Mouse (Mus musculus) megakaryocyte-erythroid progenitor cell, adult 5 weeks (primary cell): Measurements from ENCODE around the gene Tango6. TPM values are rescaled to one million over a fixed set of nuclear protein-coding genes. Genes with fewer than 3 reads are reported as not detected.

ENCODE experiments used
- polyA plus RNA-seq: library from polyadenylated mRNA; stranded (reverse); fragments of >175 nt; gene quantifications from 2 replicates; pipeline ENCODE4 v1.2.3, GENCODE M21; 2012

Gene Tango6
- polyA plus RNA-seq, result 3.1 and 3.4 TPM in 2 replicates

DNA sequence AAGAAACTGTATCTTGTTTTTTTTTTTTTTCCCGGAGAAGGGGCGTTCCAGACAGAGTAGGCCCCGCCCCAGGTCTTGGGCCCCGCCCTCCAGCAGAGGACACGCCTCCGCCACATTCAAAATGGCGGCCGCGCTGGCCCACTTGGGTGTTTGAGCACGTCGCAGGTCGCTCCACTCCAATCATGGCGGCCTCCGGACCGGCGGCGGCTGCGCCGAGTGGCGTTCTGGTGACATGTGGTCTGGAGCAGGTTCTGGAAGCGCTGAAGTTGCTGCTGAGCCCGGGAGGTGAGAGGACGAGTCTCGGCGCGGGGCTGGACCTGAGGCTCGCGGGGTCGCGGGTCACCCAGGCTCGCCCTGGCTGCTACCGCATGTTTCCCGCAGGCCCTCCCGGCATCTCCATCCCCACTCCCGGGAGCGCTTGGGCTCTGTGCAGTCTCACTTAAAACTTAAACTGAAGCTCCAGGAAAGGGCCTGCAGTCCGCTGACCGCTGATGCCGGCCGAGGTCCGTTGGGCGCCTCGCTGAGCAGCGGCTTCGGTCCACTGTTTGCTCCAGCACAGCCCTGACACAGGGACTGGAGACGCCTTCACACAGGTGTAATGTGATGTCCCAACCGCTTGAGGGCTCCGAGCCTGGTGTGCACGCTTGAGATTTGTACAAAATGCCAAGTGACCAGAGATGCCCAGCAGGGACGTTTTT lies at the start of gene Tango6:
Gene Tango6 (plus strand): TSS at position 98 of the 698 bp plus-strand sequence.

GRCm38 (mm10) chr8:106870051-106870450 lies 187.2 kb downstream of the Tango6 start, which contains the start of gene Has3:
Has3 (plus strand) TSS chr8:106870242.

DNA sequence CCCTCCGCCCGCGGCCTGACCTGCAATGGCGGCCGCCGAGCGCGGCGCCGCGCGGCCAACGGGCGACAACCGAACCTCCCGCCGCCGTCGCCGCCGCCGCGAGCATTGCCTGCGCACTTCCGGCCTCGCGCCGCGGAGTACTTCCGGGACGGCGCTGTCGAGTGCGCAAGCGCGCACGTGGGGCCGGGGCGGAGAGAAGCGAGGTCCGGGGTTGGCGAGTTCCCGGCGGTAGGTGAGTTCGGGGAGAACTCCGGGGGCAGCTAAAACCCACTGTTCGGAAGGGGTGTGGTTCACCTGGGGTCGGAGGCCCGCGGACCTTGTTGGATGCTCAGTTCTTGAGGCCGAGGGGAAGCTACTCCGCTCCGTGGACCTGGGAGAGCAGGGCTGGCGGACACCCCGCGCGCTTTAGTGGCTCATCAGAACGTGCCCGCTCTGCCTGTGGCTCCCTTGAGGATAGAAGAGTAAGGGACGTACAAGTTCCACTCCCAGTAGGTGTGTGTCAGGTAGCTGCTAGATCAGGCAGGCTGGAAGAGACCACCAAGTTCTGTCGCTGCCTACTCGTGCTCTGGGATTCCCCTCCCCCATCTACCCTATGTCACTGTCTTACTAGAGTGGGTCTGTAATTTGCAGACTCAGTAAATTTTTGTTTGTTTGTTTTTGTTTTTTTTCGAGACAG lies 210.8 kb downstream of the Tango6 start, which contains the start of gene Utp4:
Gene Utp4 (plus strand): TSS at position 156 of the 676 bp plus-strand sequence.

Other genes with a start within 250 kb of the Tango6 start
- not detected in 2 replicates for gene 6030452D12Rik, start 182.5 kb upstream of the Tango6 start, polyA plus RNA-seq
- gene Cdh3, start 172.2 kb upstream of the Tango6 start, polyA plus RNA-seq, result not detected in 2 replicates
- gene Gm10073, start 109.6 kb upstream of the Tango6 start, polyA plus RNA-seq, result 12.4 and 15.1 TPM in 2 replicates
- 0.49 and 1.6 TPM in 2 replicates for gene Cdh1, start 79.7 kb upstream of the Tango6 start, polyA plus RNA-seq
- gene Has3, start 187.2 kb downstream of the Tango6 start, polyA plus RNA-seq, result not detected in 2 replicates
- 10.0 and 16.5 TPM in 2 replicates for gene Utp4, start 210.6 kb downstream of the Tango6 start, polyA plus RNA-seq